Mouse (Mus musculus) erythroblast, embryonic 14.5 days (primary cell): ENCODE data around the gene Polr2b.

Source experiments
- GATA1 ChIP-seq: IDR thresholded peaks from 2 replicates; pipeline ENCODE4 v1.6.1; 2012; ENCODE audit warnings: low read length, inconsistent platforms, mixed read lengths
- TAL1 ChIP-seq: IDR thresholded peaks from 3 replicates; pipeline ENCODE4 v1.6.1; 2012; ENCODE audit warnings: low read length, inconsistent platforms, mixed read lengths

DNA sequence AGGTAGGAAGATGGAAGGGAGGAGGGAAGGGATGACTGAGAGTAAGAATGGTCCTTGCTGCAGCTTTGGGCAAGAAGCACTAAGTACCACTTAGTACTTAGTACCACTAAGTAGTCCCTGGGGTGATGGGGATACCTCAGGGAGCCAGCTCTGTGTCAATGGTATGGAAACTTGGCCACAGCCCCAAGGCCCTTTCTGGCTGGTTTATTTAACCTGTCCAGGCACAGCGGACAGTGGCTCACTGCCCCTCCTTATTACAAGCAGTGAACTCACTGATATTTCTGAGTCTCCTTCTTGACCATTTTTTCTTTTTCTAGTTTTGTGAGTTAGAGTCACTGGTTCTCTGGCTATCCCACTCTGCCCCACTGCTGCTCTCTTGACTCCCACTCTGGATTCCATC lies 57.2 kb downstream of the Polr2b start:
- TF ChIP-seq TAL1 (no peak), GATA1 (no peak)
